Comparison of ENCODE assay signal across 8 mouse cellular contexts in genomic region chr19:55315452-55316108, GRCm38 (mm10). TPM values are rescaled to one million over a fixed set of nuclear protein-coding genes. Genes with fewer than 3 reads are reported as not detected.
DNase-seq lines count a peak whose midpoint lies in the region; ATAC-seq and TF ChIP-seq lines count a peak whose summit lies in the region.

Gene Zdhhc6 (minus strand): TSS chr19:55316032.

- H3K9ac ChIP-seq in liver, postnatal 0 days (replicated peaks): peak within 1 kb of the TSS; percentile 77
- peak within 1 kb of the TSS; percentile 80 for H3K9ac ChIP-seq in neural tube, embryonic 14.5 days (replicated peaks; ENCODE audit: low read depth, low read length)

- no peak for TF ChIP-seq EP300 in liver, postnatal 0 days (IDR thresholded peaks at IDR 0.05; ENCODE audit: low read depth)

- 0 out of 2 replicates have a peak, but pooled peaks have one; percentile 8 for TF ChIP-seq CTCF in layer of hippocampus, adult 2 months (conservative IDR thresholded peaks at IDR 0.05)
- TF ChIP-seq CTCF in liver, postnatal 0 days (IDR thresholded peaks at IDR 0.05; ENCODE audit: low read depth): no peak

- H3K36me3 ChIP-seq in liver, postnatal 0 days (replicated peaks; ENCODE audit: insufficient read depth, low read length): peaks cover 22% of the 10 kb centered on the region
- H3K36me3 ChIP-seq in neural tube, embryonic 14.5 days (ENCODE audit: control insufficient read depth, insufficient read depth, low read length): peaks cover 11% of the 10 kb centered on the region; the same call in 1 of the 2 replicates

- H3K4me2 ChIP-seq in liver, postnatal 0 days (ENCODE audit: low read depth, low read length): peak within 1 kb of the TSS; percentile 84
- H3K4me2 ChIP-seq in neural tube, embryonic 14.5 days (ENCODE audit: low read depth, low read length): peak within 1 kb of the TSS; percentile 90

- no peaks in the 10 kb centered on the region for H3K9me3 ChIP-seq in liver, postnatal 0 days (ENCODE audit: low read length)
- H3K9me3 ChIP-seq in neural tube, embryonic 14.5 days (ENCODE audit: control insufficient read depth, low read length): no peaks in the 10 kb centered on the region

- WGBS in liver, postnatal 0 days (ENCODE audit: insufficient replicate concordance): under 1% methylated on average over 60 of the region's 60 CpGs
- 2% methylated on average over 59 of the region's 60 CpGs for WGBS in neural tube, embryonic 14.5 days

- peaks cover 20% of the 10 kb centered on the region; the same call in 1 of the 2 replicates for H3K4me1 ChIP-seq in liver, postnatal 0 days (ENCODE audit: insufficient read depth)
- peaks cover 10% of the 10 kb centered on the region for H3K4me1 ChIP-seq in neural tube, embryonic 14.5 days (ENCODE audit: control insufficient read depth, insufficient read depth, low read length)

- ATAC-seq in liver, postnatal 0 days: peak; percentile 81
- peak; percentile 89 for ATAC-seq in neural tube, embryonic 14.5 days (ENCODE audit: low read depth)

- no peaks in the 10 kb centered on the region for H3K27me3 ChIP-seq in liver, postnatal 0 days (ENCODE audit: insufficient read depth, low read length)
- H3K27me3 ChIP-seq in neural tube, embryonic 14.5 days (ENCODE audit: control insufficient read depth, insufficient read depth, low read length): peaks cover 3% of the 10 kb centered on the region; the same call in 1 of the 2 replicates

- H3K27ac ChIP-seq in layer of hippocampus, adult 2 months: peak within 1 kb of the TSS; percentile 94
- H3K27ac ChIP-seq in liver, postnatal 0 days (ENCODE audit: low read depth): peak within 1 kb of the TSS; percentile 93
- H3K27ac ChIP-seq in neural tube, embryonic 14.5 days (ENCODE audit: low read depth, low read length): peak within 1 kb of the TSS; percentile 73

- DNase-seq in Muller cell, postnatal 12 days (ENCODE audit: inconsistent ontology term): peak; percentile 87
- DNase-seq in cerebellum, adult 9-11 months: peak; percentile 82
- DNase-seq in frontal cortex, adult 2 months (ENCODE audit: extremely low spot score in 1 of 2, low spot score in 1 of 2): peak; percentile 34 to 84
- peak; percentile 89 for DNase-seq in heart, postnatal 4 days
- peak; percentile 67 to 85 for DNase-seq in layer of hippocampus, adult 2 months (ENCODE audit: low spot score in 2 of 2)
- DNase-seq in liver, postnatal 0 days: peak; percentile 89
- peak; percentile 87 for DNase-seq in thymus, postnatal 14 days

- H3K4me3 ChIP-seq in layer of hippocampus, adult 2 months: peak within 1 kb of the TSS; percentile 85
- H3K4me3 ChIP-seq in liver, postnatal 0 days (ENCODE audit: low read depth, low read length): peak within 1 kb of the TSS; percentile 92
- peak within 1 kb of the TSS; percentile 92 for H3K4me3 ChIP-seq in neural tube, embryonic 14.5 days (ENCODE audit: low read depth, low read length)

RNA-seq across cellular contexts. Expression of gene Zdhhc6, which starts in this region (rescaled TPM):
- polyA plus RNA-seq in frontal cortex, adult 2 months (2012; rRNA removed): 25.3 and 29.0 TPM in 2 replicates
- 10 to 100 TPM; 25.9 to 28.0 TPM for total RNA-seq in heart, postnatal 4 days (2021)
- 10 to 100 TPM; 28.3 to 29.2 TPM for total RNA-seq in layer of hippocampus, adult 2 months (2021)
- 49.0 and 49.9 TPM in 2 replicates for polyA plus RNA-seq in liver, postnatal 0 days (2015; fragmentation: Nextera tagmentation; extraction: Ambion mirVana)
- polyA plus RNA-seq in neural tube, embryonic 14.5 days (2014; fragmentation: Nextera tagmentation; extraction: Ambion mirVana): 68.3 and 74.8 TPM in 2 replicates

Comparison
In these comparisons a context has a peak if more than half of its experiments do, and no peak if none do; other contexts are left out.
1. Peak in every context shown above with its lines: DNase-seq, ATAC-seq, H3K4me3 ChIP-seq and H3K27ac ChIP-seq.